Mouse (Mus musculus): ENCODE data around the gene Ank3. TPM values are rescaled to one million over a fixed set of nuclear protein-coding genes. Genes with fewer than 3 reads are reported as not detected.

Gene Ank3
- total RNA-seq, 2 experiments from 2014 or later: 58.0 to 76.6 TPM

- no peak for DNase-seq
- intact Hi-C loops (cut with DNase I): no loop called here
Measured at GRCm38 (mm10) chr10:69859848-69860479, 461.4 kb downstream of the Ank3 start.

GRCm38 (mm10) chr10:69862829-69863228 lies 464.3 kb downstream of the Ank3 start:
- intact Hi-C loops (cut with DNase I): no loop called here
- peak in 1 of 2 experiments; percentile 14 for DNase-seq

- intact Hi-C loops (cut with DNase I): loop anchor here (1.0 to 2.0 kb wide), 3 partner anchors 20 to 426 kb away; no protein-coding TSS in a partner anchor
- DNase-seq: peak; percentile 89 to 92
Measured at GRCm38 (mm10) chr10:69870348-69870747, 471.8 kb downstream of the Ank3 start.

- no peak for DNase-seq
- intact Hi-C loops (cut with DNase I): loop anchor here (1.0 to 2.0 kb wide), 3 partner anchors 19 to 426 kb away; no protein-coding TSS in a partner anchor
Measured at GRCm38 (mm10) chr10:69870947-69871346, 472.4 kb downstream of the Ank3 start.

- peak; percentile 63 to 72 for DNase-seq
- intact Hi-C loops (cut with DNase I): no loop called here
Measured at GRCm38 (mm10) chr10:69872182-69872741, 473.7 kb downstream of the Ank3 start.

GRCm38 (mm10) chr10:69872892-69873291 lies 474.3 kb downstream of the Ank3 start:
- DNase-seq: no peak
- intact Hi-C loops (cut with DNase I): no loop called here

- DNase-seq: no peak
- intact Hi-C loops (cut with DNase I): no loop called here
Measured at GRCm38 (mm10) chr10:69874806-69875205, 476.2 kb downstream of the Ank3 start.

- intact Hi-C loops (cut with DNase I): loop anchor here (10.0 kb wide), 1 partner anchor 211 kb away; the partner anchor contains the start of gene Ccdc6
- no peak for DNase-seq
Measured at GRCm38 (mm10) chr10:69883935-69884680, 485.5 kb downstream of the Ank3 start.

- peak; percentile 75 to 80 for DNase-seq
- intact Hi-C loops (cut with DNase I): loop anchor here (10.0 kb wide), 1 partner anchor 206 kb away; the partner anchor contains the start of gene Ccdc6
Measured at GRCm38 (mm10) chr10:69888399-69888798, 489.8 kb downstream of the Ank3 start.

GRCm38 (mm10) chr10:69889779-69890178 lies 491.2 kb downstream of the Ank3 start:
- intact Hi-C loops (cut with DNase I): loop anchor here (1.0 to 10.0 kb wide), 2 partner anchors 19 to 205 kb away; partner anchors contain the start of gene Ccdc6
- peak in 1 of 2 experiments; percentile 43 for DNase-seq

GRCm38 (mm10) chr10:69890389-69890985 lies 491.9 kb downstream of the Ank3 start:
- DNase-seq: no peak
- intact Hi-C loops (cut with DNase I): loop anchor here (1.0 kb wide), 1 partner anchor 20 kb away; no protein-coding TSS in a partner anchor

GRCm38 (mm10) chr10:69892162-69892561 lies 493.6 kb downstream of the Ank3 start:
- intact Hi-C loops (cut with DNase I): no loop called here
- no peak for DNase-seq

- intact Hi-C loops (cut with DNase I): no loop called here
- DNase-seq: no peak
Measured at GRCm38 (mm10) chr10:69895606-69896005, 497.0 kb downstream of the Ank3 start.

- intact Hi-C loops (cut with DNase I): no loop called here
- DNase-seq: no peak
Measured at GRCm38 (mm10) chr10:69897927-69898326, 499.4 kb downstream of the Ank3 start.

GRCm38 (mm10) chr10:69898821-69899220 lies 500.2 kb downstream of the Ank3 start:
- intact Hi-C loops (cut with DNase I): no loop called here
- no peak for DNase-seq

- no peak for DNase-seq
- intact Hi-C loops (cut with DNase I): no loop called here
Measured at GRCm38 (mm10) chr10:69899788-69900187, 501.2 kb downstream of the Ank3 start.

GRCm38 (mm10) chr10:69902024-69902423 lies 503.5 kb downstream of the Ank3 start:
- intact Hi-C loops (cut with DNase I): no loop called here

GRCm38 (mm10) chr10:69904321-69904720 lies 505.7 kb downstream of the Ank3 start:
- intact Hi-C loops (cut with DNase I): no loop called here
- DNase-seq: no peak

More at GRCm38 (mm10) chr10:69902024-69902423, 503.5 kb downstream of the Ank3 start:
- no peak for DNase-seq

- intact Hi-C loops (cut with DNase I): no loop called here
- no peak for DNase-seq
Measured at GRCm38 (mm10) chr10:69907795-69908764, 509.5 kb downstream of the Ank3 start.

- intact Hi-C loops (cut with DNase I): loop anchor here (5.0 kb wide), 1 partner anchor 52 kb away; no protein-coding TSS in a partner anchor
- DNase-seq: no peak
Measured at GRCm38 (mm10) chr10:69909856-69910255, 511.3 kb downstream of the Ank3 start.
